Mouse (Mus musculus): ENCODE data around the gene Atp7a. TPM values are rescaled to one million over a fixed set of nuclear protein-coding genes. Genes with fewer than 3 reads are reported as not detected.
"Not testable (repeated sequence)": the region's sequence is repeated elsewhere in the genome, so short reads cannot be mapped to it uniquely, and the experiment has no call there.

Gene Atp7a
- polyA plus RNA-seq, 1 experiment from 2014 or later = 16.2 TPM

DNA sequence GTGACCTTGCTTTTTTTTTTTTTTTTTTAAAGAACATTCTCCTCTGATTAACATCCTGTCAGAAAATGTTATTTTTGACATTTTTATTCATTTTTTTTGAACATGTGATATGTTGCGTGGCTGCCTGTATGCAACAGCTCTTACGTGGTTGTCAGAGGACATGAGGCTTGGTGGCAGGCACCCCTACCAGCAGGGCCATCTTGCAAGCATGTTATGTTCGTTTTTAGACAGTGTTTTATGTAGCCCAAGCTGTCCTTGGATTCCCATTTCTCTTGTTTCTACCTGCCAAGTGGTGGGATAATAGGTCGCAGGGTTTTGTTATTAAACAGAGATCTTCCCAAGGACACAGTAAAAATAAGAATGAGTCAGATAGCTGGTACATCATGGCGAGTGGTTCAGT, 3.1 kb downstream of the Atp7a start:
- H3K4me1 ChIP-seq (replicated peaks) = peaks cover 27% of the 10 kb centered on the region
- no peak overlapping the region for H3K27ac ChIP-seq (replicated peaks)
- H3K9ac ChIP-seq = no peak overlapping the region
- no peaks in the 10 kb centered on the region for H3K9me3 ChIP-seq
- no peak overlapping the region for H3K4me3 ChIP-seq
- 81% methylated on average over 5 of the region's 5 CpGs for WGBS
- H3K36me3 ChIP-seq = no peaks in the 10 kb centered on the region
- peak overlapping the region; percentile 14; the same call in 1 of the 2 replicates for H3K4me2 ChIP-seq
- ATAC-seq (ENCODE audit: low read depth) = no peak
- H3K27me3 ChIP-seq = no peaks in the 10 kb centered on the region

- Histone ChIP-seq H3K9me3 (no peaks in the 10 kb centered on the region), H3K4me1 (replicated peaks) (peaks cover 27% of the 10 kb centered on the region), H3K4me3 (no peak overlapping the region), H3K36me3 (no peaks in the 10 kb centered on the region), H3K27me3 (no peaks in the 10 kb centered on the region), H3K4me2 (no peak overlapping the region), H3K27ac (replicated peaks) (no peak overlapping the region), H3K9ac (no peak overlapping the region)
- no peak for ATAC-seq (ENCODE audit: low read depth)
Measured at GRCm38 (mm10) chrX:106031124-106031523, 4.0 kb downstream of the Atp7a start.

- Histone ChIP-seq H3K4me2 (no peak overlapping the region), H3K27ac (replicated peaks) (no peak overlapping the region), H3K9ac (no peak overlapping the region), H3K4me1 (replicated peaks) (peaks cover 7% of the 10 kb centered on the region; the same call in 1 of the 2 replicates), H3K4me3 (no peak overlapping the region), H3K27me3 (no peaks in the 10 kb centered on the region), H3K36me3 (no peaks in the 10 kb centered on the region), H3K9me3 (no peaks in the 10 kb centered on the region)
- 66% methylated on average over 2 of the region's 2 CpGs for WGBS
- ATAC-seq (ENCODE audit: low read depth) = no peak
Measured at GRCm38 (mm10) chrX:106035727-106036126, 8.7 kb downstream of the Atp7a start.

- no peak for ATAC-seq (ENCODE audit: low read depth)
- Histone ChIP-seq H3K9me3 (no peaks in the 10 kb centered on the region), H3K4me3 (no peak overlapping the region), H3K27me3 (no peaks in the 10 kb centered on the region), H3K4me2 (no peak overlapping the region), H3K9ac (no peak overlapping the region), H3K4me1 (replicated peaks) (peaks cover 2% of the 10 kb centered on the region; the same call in 1 of the 2 replicates), H3K27ac (replicated peaks) (no peak overlapping the region), H3K36me3 (no peaks in the 10 kb centered on the region)
- WGBS = 81% methylated on average over 3 of the region's 3 CpGs
Measured at GRCm38 (mm10) chrX:106037185-106037752, 10.2 kb downstream of the Atp7a start.

DNA sequence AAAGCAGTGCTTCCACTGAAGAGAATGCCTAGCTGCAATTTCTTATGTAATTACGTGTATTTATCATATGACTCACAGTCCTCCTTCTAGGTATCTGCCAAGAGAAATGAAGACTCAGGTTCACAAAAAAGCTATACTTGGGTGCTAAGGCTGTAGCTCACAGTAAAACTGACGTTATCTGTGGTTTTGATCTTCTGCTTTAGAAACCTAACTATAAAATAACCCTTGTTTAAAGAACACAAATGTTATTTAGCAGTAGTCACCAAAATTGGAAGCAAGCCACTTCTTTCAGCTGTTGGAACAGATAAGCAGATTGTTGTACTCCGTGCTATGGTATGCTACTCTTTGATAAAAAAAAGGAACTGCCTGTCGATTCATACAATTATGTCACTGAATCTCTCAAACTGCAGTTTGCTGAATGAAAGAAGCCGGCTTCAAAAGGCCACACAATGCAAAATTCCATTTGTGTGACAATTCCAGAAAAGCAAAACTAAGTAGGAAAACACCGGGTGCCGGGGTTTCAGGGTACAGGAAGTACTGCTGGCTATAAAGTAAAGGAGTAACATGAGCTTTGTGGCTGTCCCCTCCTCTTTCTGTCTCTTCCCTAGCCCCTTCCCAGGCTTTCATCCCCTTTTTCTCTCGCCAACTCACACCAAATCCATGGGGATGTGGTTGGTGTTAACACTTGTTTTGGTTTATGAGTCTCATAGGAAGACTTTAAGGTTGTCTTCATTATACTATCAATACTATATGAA, 17.0 kb downstream of the Atp7a start:
- H3K4me1 ChIP-seq (replicated peaks) = peaks cover 19% of the 10 kb centered on the region
- H3K27me3 ChIP-seq = no peaks in the 10 kb centered on the region; the same call in none of the 2 replicates
- no peak overlapping the region for H3K27ac ChIP-seq (replicated peaks)
- no peaks in the 10 kb centered on the region for H3K9me3 ChIP-seq
- no peak overlapping the region for H3K4me2 ChIP-seq
- no peak for ATAC-seq (ENCODE audit: low read depth)
- 35% methylated on average over 8 of the region's 8 CpGs for WGBS
- no peak overlapping the region for H3K4me3 ChIP-seq
- H3K9ac ChIP-seq = no peak overlapping the region
- H3K36me3 ChIP-seq = no peaks in the 10 kb centered on the region

DNA sequence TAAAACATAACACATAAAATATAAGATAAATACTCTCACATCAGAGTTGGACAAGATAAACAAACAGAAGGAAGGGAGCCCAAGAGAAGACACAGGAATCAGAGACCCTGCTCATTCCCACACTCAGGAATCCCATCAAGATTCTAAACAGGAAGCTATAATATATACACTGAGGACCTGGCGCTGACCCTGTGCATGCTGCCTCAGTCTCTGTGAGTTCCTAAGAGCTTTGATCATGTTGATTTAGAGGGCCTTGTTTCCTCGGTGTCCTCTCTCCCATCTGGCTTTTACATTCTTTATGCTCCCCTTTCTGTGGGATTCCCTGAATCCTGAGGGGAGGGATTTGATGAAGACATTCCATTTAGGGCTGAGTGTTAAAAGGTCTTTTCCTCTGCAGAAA, 18.4 kb downstream of the Atp7a start:
- 32% methylated on average over 2 of the region's 2 CpGs for WGBS
- ATAC-seq (ENCODE audit: low read depth) = no peak
- Histone ChIP-seq H3K4me2 (no peak overlapping the region), H3K36me3 (no peaks in the 10 kb centered on the region), H3K9ac (no peak overlapping the region), H3K4me1 (replicated peaks) (peaks cover 19% of the 10 kb centered on the region), H3K27me3 (no peaks in the 10 kb centered on the region; the same call in none of the 2 replicates), H3K27ac (replicated peaks) (no peak overlapping the region), H3K9me3 (no peaks in the 10 kb centered on the region), H3K4me3 (no peak overlapping the region)

DNA sequence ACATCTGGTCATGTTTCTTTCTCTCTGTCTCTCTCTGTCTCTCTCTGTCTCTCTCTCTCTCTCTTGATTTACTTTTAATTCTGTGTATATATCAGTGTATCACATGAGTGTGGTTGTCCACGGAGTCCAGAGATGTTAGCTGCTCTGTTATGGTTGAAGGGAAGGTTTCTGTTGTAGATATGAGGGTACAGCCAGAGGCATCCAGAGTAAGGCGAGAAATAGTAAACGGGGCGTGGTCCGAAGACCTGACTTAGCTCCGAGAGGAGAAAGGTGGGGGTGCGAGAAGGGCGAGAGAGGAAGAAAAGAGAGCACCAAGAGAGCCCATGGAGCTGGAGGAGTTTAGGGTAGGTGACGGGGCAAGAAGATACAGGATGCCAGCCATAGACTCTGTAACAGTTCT, 18.9 kb downstream of the Atp7a start:
- Histone ChIP-seq H3K4me1 (replicated peaks) (peaks cover 19% of the 10 kb centered on the region), H3K27ac (replicated peaks) (0 out of 2 replicates have a peak overlapping the region, but pooled peaks have one; percentile 13), H3K9me3 (no peaks in the 10 kb centered on the region), H3K4me3 (no peak overlapping the region), H3K4me2 (no peak overlapping the region), H3K27me3 (no peaks in the 10 kb centered on the region; the same call in none of the 2 replicates), H3K9ac (no peak overlapping the region), H3K36me3 (no peaks in the 10 kb centered on the region)
- ATAC-seq (ENCODE audit: low read depth) = no peak
- 59% methylated on average over 9 of the region's 9 CpGs for WGBS

DNA sequence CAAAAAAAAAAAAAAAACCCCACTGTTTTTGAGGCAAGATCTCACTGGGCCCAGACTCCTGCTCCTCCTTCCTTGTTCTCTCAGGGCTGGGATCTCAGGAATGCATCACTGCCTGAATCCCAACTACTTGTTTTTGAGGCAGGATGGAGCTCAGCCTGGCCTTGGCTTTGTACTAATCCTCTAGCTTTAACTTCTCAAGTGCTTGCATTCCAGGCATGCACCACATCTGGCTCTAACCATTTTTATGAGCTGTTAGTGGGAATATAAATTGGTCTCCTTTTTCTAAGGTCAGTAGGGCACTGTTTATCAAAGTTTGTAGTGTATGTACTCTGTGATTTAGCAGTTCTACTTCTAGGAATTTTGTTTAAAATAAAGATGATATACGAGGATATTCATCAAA, 21.1 kb downstream of the Atp7a start:
- Histone ChIP-seq H3K4me2 (no peak overlapping the region), H3K27me3 (no peaks in the 10 kb centered on the region; the same call in none of the 2 replicates), H3K4me3 (no peak overlapping the region), H3K36me3 (no peaks in the 10 kb centered on the region), H3K4me1 (replicated peaks) (peaks cover 19% of the 10 kb centered on the region), H3K9ac (no peak overlapping the region), H3K9me3 (no peaks in the 10 kb centered on the region), H3K27ac (replicated peaks) (no peak overlapping the region)
- 79% methylated on average over 1 of the region's 1 CpGs for WGBS
- no peak for ATAC-seq (ENCODE audit: low read depth)

DNA sequence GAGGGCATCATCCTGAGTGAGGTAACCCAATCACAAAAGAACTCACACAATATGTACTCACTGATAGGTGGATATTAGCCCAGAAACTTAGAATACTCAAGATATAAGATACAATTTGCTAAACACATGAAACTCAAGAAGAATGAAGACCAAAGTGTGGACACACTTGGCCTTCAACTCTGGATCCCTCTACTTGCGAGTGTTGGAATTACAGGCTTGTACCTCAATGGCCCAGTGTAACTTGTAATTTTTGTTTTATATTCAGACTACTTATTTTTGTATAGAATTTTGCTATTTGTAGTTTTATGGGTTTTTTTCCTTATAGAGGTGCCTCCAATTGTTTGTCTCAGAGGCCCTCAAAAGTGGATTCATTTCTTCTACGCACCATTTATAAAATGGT, 50.8 kb downstream of the Atp7a start:
- H3K27me3 ChIP-seq; H3K9me3 ChIP-seq; ATAC-seq (ENCODE audit: low read depth); H3K4me2 ChIP-seq; H3K27ac ChIP-seq (replicated peaks); H3K4me1 ChIP-seq (replicated peaks); H3K9ac ChIP-seq; H3K4me3 ChIP-seq; H3K36me3 ChIP-seq: not testable (repeated sequence)
- WGBS = 93% methylated on average over 2 of the region's 2 CpGs

- Histone ChIP-seq H3K4me1 (replicated peaks) (no peaks in the 10 kb centered on the region), H3K27ac (replicated peaks) (0 out of 2 replicates have a peak overlapping the region, but pooled peaks have one; percentile 56), H3K9me3 (no peaks in the 10 kb centered on the region), H3K36me3 (0 out of 2 replicates have a peak, but pooled peaks cover under 1% of the 10 kb centered on the region), H3K9ac (no peak overlapping the region), H3K27me3 (no peaks in the 10 kb centered on the region), H3K4me3 (no peak overlapping the region), H3K4me2 (no peak overlapping the region)
- WGBS = 37% methylated on average over 13 of the region's 13 CpGs
- 0 out of 2 replicates have a peak, but pooled peaks have one; percentile 36 for ATAC-seq (ENCODE audit: low read depth)
Measured at GRCm38 (mm10) chrX:106080811-106081443, 53.9 kb downstream of the Atp7a start.

DNA sequence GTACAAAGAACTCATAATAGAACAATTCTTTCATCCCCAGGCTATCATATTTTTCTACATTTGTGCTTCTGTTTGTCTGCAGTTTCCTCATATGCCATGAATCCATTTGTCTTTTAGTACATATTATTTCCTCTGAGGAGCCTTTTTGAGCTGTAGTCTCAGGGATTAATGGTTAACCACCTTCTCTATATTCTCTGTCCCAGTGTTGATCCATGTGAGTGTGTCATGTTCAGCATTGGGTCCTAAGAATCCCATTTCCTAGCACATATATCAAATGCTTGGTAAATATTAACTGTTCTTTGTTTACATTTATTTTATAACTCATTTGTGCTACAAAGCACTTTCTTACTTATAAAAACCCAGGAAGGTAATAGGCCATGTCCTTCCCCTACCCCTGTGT, 55.4 kb downstream of the Atp7a start:
- peaks cover 7% of the 10 kb centered on the region; the same call in 1 of the 2 replicates for H3K36me3 ChIP-seq
- no peak overlapping the region for H3K9ac ChIP-seq
- ATAC-seq (ENCODE audit: low read depth) = no peak

DNA sequence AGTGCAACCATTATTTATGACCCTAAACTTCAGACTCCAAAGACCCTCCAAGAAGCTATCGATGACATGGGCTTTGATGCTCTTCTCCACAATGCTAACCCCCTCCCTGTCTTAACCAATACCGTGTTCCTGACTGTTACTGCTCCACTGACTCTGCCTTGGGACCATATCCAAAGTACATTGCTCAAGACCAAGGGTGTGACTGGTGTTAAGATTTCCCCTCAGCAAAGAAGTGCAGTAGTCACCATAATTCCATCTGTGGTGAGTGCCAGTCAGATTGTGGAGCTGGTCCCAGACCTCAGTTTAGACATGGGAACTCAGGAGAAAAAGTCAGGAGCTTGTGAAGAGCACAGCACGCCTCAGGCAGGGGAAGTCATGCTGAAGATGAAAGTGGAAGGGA, 58.1 kb downstream of the Atp7a start:
- no peak overlapping the region for H3K4me3 ChIP-seq
- H3K9ac ChIP-seq = no peak overlapping the region
- H3K27ac ChIP-seq (replicated peaks) = no peak overlapping the region
- no peaks in the 10 kb centered on the region for H3K9me3 ChIP-seq
- H3K4me2 ChIP-seq = no peak overlapping the region
- H3K27me3 ChIP-seq = no peaks in the 10 kb centered on the region
- no peak for ATAC-seq (ENCODE audit: low read depth)
- H3K4me1 ChIP-seq (replicated peaks) = no peaks in the 10 kb centered on the region
- peaks cover 7% of the 10 kb centered on the region; the same call in 1 of the 2 replicates for H3K36me3 ChIP-seq
- 85% methylated on average over 3 of the region's 3 CpGs for WGBS

More for the DNA sequence above, 55.4 kb downstream of the Atp7a start:
- Histone ChIP-seq H3K27ac (replicated peaks) (no peak overlapping the region), H3K27me3 (no peaks in the 10 kb centered on the region), H3K4me2 (no peak overlapping the region), H3K4me3 (no peak overlapping the region), H3K9me3 (no peaks in the 10 kb centered on the region), H3K4me1 (replicated peaks) (no peaks in the 10 kb centered on the region)

Data from neural tube, embryonic 13.5 days (tissue).